Mouse (Mus musculus): ENCODE data around the gene Ephx3. TPM values are rescaled to one million over a fixed set of nuclear protein-coding genes. Genes with fewer than 3 reads are reported as not detected.
A peak's percentile ranks its signal among the peaks of the same experiment; 100 is the strongest.

The Ephx3 gene
- total and polyA plus RNA-seq, 2 experiments from 2014 or later = 0.08 to 0.29 TPM

DNA sequence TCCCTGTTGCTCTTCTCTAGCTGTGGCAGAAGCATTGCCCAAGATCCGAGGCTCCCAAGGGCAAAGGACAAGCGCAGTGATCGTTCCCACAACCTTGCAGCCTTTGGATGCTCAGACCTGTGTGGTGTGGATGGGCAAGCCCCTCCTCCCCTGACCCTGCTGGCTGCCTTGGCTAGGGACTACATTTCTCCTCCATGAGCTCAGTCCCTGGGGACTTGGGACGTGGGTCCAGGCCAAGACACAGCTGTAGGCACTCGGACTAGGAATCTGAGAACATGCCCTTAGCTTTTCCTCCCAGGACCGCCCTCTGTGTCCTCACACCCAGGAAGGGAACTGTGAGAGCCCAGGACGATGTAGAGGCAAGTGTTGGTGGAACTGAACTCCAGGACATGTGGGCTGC lies 16.2 kb downstream of the Ephx3 start:
- no peak overlapping the region for H3K27ac ChIP-seq (ENCODE audit: low read depth, low read length)
- H3K9me3 ChIP-seq (ENCODE audit: low read length) = no peaks in the 10 kb centered on the region
- H3K4me2 ChIP-seq (ENCODE audit: low read depth) = no peak overlapping the region
- H3K4me3 ChIP-seq (ENCODE audit: low read depth, low read length) = no peak overlapping the region
- no peak for TF ChIP-seq CTCF (IDR thresholded peaks at IDR 0.05; ENCODE audit: low read depth)
- H3K4me1 ChIP-seq (ENCODE audit: insufficient read depth) = no peaks in the 10 kb centered on the region
- H3K36me3 ChIP-seq (ENCODE audit: insufficient read depth) = no peaks in the 10 kb centered on the region
- DNase-seq = no peak
- H3K27me3 ChIP-seq (ENCODE audit: insufficient read depth, low read length) = no peaks in the 10 kb centered on the region
- 70% methylated on average over 7 of the region's 7 CpGs for WGBS
- no peak for ATAC-seq
- no peak overlapping the region for H3K9ac ChIP-seq

DNA sequence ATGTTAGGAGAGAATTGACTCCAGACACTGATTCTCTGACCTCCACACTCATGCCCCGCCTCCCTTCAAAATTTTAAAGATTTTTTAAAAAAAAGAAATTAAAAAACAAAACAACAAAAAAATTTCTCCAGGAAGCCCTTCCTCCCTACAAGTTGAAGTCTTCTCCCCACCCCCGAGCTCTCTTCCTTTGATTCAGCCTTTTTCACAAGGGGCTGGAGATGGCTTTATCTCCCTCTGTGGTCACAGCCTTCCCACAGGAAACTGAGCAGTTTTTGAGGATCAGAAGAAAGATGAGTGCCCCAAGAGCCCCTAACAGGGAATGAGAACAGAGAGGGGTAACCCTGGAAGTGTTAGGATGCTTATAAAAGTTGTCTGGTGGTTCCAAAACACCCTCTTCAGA lies 16.9 kb downstream of the Ephx3 start:
- H3K9me3 ChIP-seq (ENCODE audit: low read length) = no peaks in the 10 kb centered on the region
- H3K4me1 ChIP-seq (ENCODE audit: insufficient read depth) = no peaks in the 10 kb centered on the region
- no peaks in the 10 kb centered on the region for H3K36me3 ChIP-seq (ENCODE audit: insufficient read depth)
- H3K4me2 ChIP-seq (ENCODE audit: low read depth) = no peak overlapping the region
- no peak for TF ChIP-seq CTCF (IDR thresholded peaks at IDR 0.05; ENCODE audit: low read depth)
- no peak for DNase-seq
- no peak overlapping the region for H3K27ac ChIP-seq (ENCODE audit: low read depth, low read length)
- ATAC-seq = no peak
- WGBS = 80% methylated on average over 2 of the region's 2 CpGs
- no peak overlapping the region for H3K9ac ChIP-seq
- H3K4me3 ChIP-seq (ENCODE audit: low read depth, low read length) = no peak overlapping the region
- no peaks in the 10 kb centered on the region for H3K27me3 ChIP-seq (ENCODE audit: insufficient read depth, low read length)

DNA sequence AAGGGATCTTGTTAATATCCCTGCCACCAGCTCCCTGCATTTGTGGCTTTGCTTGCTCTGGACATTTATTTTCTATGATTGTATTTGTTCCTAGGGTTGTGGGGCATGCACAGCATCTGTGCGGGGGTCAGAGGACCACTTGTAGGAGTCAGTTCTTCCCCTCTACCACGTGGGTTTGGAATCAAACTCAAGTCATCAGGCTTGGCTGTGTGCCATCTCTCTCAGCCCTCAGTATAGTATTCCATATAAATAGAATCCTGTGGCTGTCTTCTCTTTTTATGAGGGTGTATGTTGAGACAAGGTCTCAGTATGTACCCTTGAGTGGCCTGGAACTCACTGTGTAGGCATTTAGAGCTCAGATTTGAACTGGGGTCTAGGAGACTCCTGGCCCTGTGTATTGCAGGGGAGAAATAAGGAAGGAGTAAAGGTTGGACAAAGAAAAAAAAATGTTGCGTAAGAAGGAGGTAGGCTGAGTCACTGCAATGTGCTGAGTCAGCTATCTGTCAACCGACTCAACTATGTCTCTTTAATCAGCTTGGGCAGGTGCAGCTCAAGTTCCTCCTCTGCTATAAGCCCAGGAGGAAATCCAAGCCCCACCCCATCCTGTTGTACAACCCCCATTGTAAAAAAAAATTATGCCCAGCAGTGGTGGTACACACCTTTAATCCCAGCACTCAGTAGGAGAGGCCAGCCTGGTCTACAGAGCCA lies 19.7 kb downstream of the Ephx3 start:
- TF ChIP-seq CTCF (IDR thresholded peaks at IDR 0.05; ENCODE audit: low read depth) = no peak
- WGBS = 77% methylated on average over 4 of the region's 4 CpGs
- Histone ChIP-seq H3K27me3 (ENCODE audit: insufficient read depth, low read length) (no peaks in the 10 kb centered on the region), H3K36me3 (ENCODE audit: insufficient read depth) (no peaks in the 10 kb centered on the region), H3K4me3 (ENCODE audit: low read depth, low read length) (no peak overlapping the region), H3K4me1 (ENCODE audit: insufficient read depth) (peaks cover 5% of the 10 kb centered on the region), H3K4me2 (ENCODE audit: low read depth) (no peak overlapping the region), H3K9me3 (ENCODE audit: low read length) (no peaks in the 10 kb centered on the region), H3K27ac (ENCODE audit: low read depth, low read length) (no peak overlapping the region), H3K9ac (no peak overlapping the region)
- DNase-seq = no peak
- ATAC-seq = no peak

DNA sequence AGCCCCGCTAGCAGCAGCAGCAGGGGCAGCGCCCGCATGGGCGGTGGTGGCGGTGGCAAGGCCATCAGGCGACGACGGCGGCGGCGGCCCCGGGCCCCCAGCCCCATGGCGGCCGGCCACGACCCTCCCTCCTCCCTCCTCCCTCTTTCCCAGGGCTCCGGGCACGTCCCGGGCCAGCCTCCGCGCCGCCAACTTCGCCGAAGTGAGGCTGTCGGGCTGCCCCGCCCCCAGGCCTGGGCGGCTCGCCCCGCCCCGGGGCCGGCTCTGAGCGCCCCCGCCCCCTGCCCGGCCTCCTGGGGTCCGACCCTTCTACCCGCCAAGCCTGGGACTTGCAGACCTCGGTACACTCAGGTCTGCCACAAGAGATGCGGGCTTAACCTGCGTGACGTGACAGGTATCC lies 22.7 kb downstream of the Ephx3 start, which contains the start of gene Notch3:
TSS of gene Notch3 (minus strand) at position 166 of the 400 bp plus-strand sequence.
- peaks cover 8% of the 10 kb centered on the region for H3K4me1 ChIP-seq (ENCODE audit: insufficient read depth)
- peak within 1 kb of the TSS; percentile 93 for H3K4me2 ChIP-seq (ENCODE audit: low read depth)
- H3K9me3 ChIP-seq (ENCODE audit: low read length) = no peaks in the 10 kb centered on the region
- peak within 1 kb of the TSS; percentile 77 for H3K27ac ChIP-seq (ENCODE audit: low read depth, low read length)
- no peaks in the 10 kb centered on the region for H3K36me3 ChIP-seq (ENCODE audit: insufficient read depth)
- H3K4me3 ChIP-seq (ENCODE audit: low read depth, low read length) = peak within 1 kb of the TSS; percentile 52
- ATAC-seq = peak; percentile 13; the same call in 1 of the 2 replicates
- under 1% methylated on average over 39 of the region's 39 CpGs for WGBS
- no peaks in the 10 kb centered on the region for H3K27me3 ChIP-seq (ENCODE audit: insufficient read depth, low read length)
- DNase-seq = peak; percentile 59
- TF ChIP-seq CTCF (IDR thresholded peaks at IDR 0.05; ENCODE audit: low read depth) = no peak
- H3K9ac ChIP-seq = peak within 1 kb of the TSS; percentile 69

DNA sequence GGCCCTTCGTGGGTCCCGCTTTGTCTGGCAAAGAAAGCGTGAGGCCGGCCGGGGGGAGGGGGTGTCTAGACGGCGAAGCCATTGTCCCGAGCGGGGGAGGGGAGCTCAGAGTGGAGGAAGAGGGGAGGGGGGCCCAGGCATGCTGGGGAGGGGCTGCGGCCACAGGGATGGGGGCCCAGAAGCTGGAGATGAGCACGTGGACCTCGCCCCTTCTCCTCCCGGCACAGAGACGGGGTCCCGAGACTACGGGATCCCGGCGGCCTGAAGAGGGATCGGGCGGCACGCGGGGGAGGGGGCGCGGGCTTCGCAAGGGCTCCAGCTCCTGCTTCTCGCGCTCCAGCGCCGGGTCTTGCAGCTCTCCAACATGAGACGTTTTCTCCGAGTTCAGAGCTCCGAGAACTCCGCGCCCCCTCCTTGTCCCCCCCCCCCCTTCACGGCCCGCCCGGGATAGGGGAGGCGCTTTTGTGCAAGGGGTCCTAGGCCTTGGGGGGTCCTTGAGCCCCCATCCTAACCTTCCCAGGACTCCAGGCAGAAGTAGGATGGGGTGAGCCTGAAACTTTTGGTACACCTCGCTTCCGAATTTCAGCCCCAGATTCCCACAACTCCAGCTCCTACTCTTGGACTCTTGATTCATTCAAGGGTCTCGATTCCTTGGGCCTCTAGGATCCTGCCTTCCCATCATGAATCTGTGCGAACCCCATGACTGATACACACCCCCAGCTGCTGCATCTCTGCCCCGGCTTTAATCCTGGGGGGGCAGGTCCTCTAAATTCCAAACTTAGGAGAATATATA lies 23.4 kb downstream of the Ephx3 start:
- Histone ChIP-seq H3K4me2 (ENCODE audit: low read depth) (peak overlapping the region; percentile 93), H3K4me1 (ENCODE audit: insufficient read depth) (peaks cover 8% of the 10 kb centered on the region), H3K9me3 (ENCODE audit: low read length) (no peaks in the 10 kb centered on the region), H3K27ac (ENCODE audit: low read depth, low read length) (peak overlapping the region; percentile 77), H3K4me3 (ENCODE audit: low read depth, low read length) (peak overlapping the region; percentile 52), H3K27me3 (ENCODE audit: insufficient read depth, low read length) (no peaks in the 10 kb centered on the region), H3K9ac (peak overlapping the region; percentile 69), H3K36me3 (ENCODE audit: insufficient read depth) (no peaks in the 10 kb centered on the region)
- peak; percentile 78 for ATAC-seq
- no peak for TF ChIP-seq CTCF (IDR thresholded peaks at IDR 0.05; ENCODE audit: low read depth)
- WGBS = under 1% methylated on average over 39 of the region's 43 CpGs
- peak; percentile 88 for DNase-seq

DNA sequence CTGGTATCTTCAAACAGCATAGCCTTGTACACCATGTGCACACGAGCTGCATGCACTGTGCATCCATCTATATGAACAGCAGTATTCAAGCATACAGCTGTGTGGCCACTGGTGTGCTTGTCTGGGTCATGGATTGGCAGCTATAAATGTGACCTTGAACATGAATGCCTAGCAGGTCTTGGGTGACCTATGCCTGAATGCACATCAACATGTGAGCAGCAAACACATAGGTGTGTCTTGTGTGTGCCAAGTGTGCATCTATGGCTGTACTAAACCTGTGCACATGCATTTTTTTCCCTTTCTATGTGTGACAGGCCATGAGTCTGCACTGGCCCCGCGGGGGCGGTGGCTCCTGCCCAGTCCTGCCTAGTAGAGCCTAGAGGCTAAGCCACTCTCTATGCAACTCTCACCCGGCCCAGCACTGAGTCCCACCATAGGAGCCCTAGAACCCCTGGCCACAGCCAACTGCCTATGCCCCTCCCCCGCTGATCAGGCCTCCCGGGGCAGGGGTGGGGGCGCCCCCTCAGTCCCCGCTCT lies 24.0 kb downstream of the Ephx3 start:
- WGBS = 4% methylated on average over 8 of the region's 9 CpGs
- TF ChIP-seq CTCF (IDR thresholded peaks at IDR 0.05; ENCODE audit: low read depth) = no peak
- Histone ChIP-seq H3K9me3 (ENCODE audit: low read length) (no peaks in the 10 kb centered on the region), H3K27ac (ENCODE audit: low read depth, low read length) (peak overlapping the region; percentile 77), H3K4me3 (ENCODE audit: low read depth, low read length) (peak overlapping the region; percentile 52), H3K9ac (peak overlapping the region; percentile 69), H3K4me2 (ENCODE audit: low read depth) (peak overlapping the region; percentile 93), H3K36me3 (ENCODE audit: insufficient read depth) (no peaks in the 10 kb centered on the region), H3K4me1 (ENCODE audit: insufficient read depth) (peaks cover 8% of the 10 kb centered on the region), H3K27me3 (ENCODE audit: insufficient read depth, low read length) (no peaks in the 10 kb centered on the region)
- no peak for DNase-seq
- ATAC-seq = peak; percentile 58

DNA sequence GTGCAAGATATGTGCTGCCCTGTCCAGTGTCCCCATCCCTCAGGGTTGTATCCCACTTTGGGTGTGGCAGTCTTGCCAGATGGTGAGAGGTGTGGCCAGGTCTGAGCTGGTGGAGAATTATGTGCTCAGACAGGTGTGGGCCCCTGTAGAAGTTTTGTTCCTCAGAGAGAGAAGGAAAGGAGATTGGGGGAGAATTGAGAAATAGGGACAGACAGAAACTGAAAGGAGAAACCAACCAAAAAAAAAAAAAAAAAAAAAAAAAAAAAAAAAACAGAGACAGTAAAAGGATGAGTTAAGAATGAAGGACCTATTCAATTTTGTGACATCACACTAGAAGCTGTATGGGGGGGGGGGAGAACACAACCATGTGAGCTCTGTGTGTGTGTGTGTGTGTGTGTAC lies 24.6 kb downstream of the Ephx3 start:
- Histone ChIP-seq H3K27me3 (ENCODE audit: insufficient read depth, low read length) (no peaks in the 10 kb centered on the region), H3K9ac (no peak overlapping the region; the same call in 1 of the 2 replicates), H3K36me3 (ENCODE audit: insufficient read depth) (no peaks in the 10 kb centered on the region), H3K27ac (ENCODE audit: low read depth, low read length) (no peak overlapping the region), H3K4me2 (ENCODE audit: low read depth) (no peak overlapping the region), H3K4me1 (ENCODE audit: insufficient read depth) (peaks cover 8% of the 10 kb centered on the region), H3K9me3 (ENCODE audit: low read length) (no peaks in the 10 kb centered on the region), H3K4me3 (ENCODE audit: low read depth, low read length) (no peak overlapping the region)
- ATAC-seq (no peak), DNase-seq (no peak)
- TF ChIP-seq CTCF (IDR thresholded peaks at IDR 0.05; ENCODE audit: low read depth) = no peak

Data from forebrain, postnatal 0 days (tissue).